Mouse (Mus musculus) heart, embryonic 11.5 days (tissue): Measurements from ENCODE around the gene Msi1. TPM values are rescaled to one million over a fixed set of nuclear protein-coding genes. Genes with fewer than 3 reads are reported as not detected.

Source experiments
- ATAC-seq: fragments of 200-750 bp; cut with Nextera tagmentation; replicated peaks from 2 replicates; pipeline ENCODE4 v1.8.0; 2017; ENCODE audit warnings: moderate library complexity; ENCODE audit not compliant: insufficient number of reproducible peaks, low FRiP score, low TSS enrichment
- H3K27ac ChIP-seq: fragments of 300-500 bp; sonication (generic); 2 replicates; pipeline ENCODE4 v1.5.1; 2014; ENCODE audit warnings: mild to moderate bottlenecking, low read depth, low read length
- H3K27me3 ChIP-seq: fragments of 300-500 bp; sonication (generic); 2 replicates; pipeline ENCODE4 v1.6.1; 2014; ENCODE audit warnings: mild to moderate bottlenecking, low read length, mixed read lengths; ENCODE audit not compliant: control insufficient read depth, insufficient read depth
- H3K36me3 ChIP-seq: fragments of 300-500 bp; sonication (generic); 2 replicates; pipeline ENCODE4 v1.6.1; 2014; ENCODE audit warnings: mild to moderate bottlenecking, low read length, moderate library complexity, mixed read lengths; ENCODE audit not compliant: control insufficient read depth, insufficient read depth
- H3K4me1 ChIP-seq: fragments of 300-500 bp; sonication (generic); 2 replicates; pipeline ENCODE4 v1.6.1; 2014; ENCODE audit warnings: low read length; ENCODE audit not compliant: control insufficient read depth, insufficient read depth
- H3K4me2 ChIP-seq: fragments of 300-500 bp; sonication (generic); 2 replicates; pipeline ENCODE4 v1.6.1; 2014; ENCODE audit warnings: mild to moderate bottlenecking, moderate library complexity
- H3K4me3 ChIP-seq: fragments of 300-500 bp; sonication (generic); 2 replicates; pipeline ENCODE4 v1.5.1; 2014; ENCODE audit warnings: low read depth, low read length
- H3K9ac ChIP-seq: fragments of 300-500 bp; sonication (generic); 2 replicates; pipeline ENCODE4 v1.6.1; 2014; ENCODE audit warnings: mild to moderate bottlenecking, low read depth, low read length, moderate library complexity
- H3K9me3 ChIP-seq: fragments of 300-500 bp; sonication (generic); replicated peaks from 2 replicates; pipeline ENCODE4 v1.6.1; 2016; ENCODE audit warnings: low read length; ENCODE audit not compliant: control insufficient read depth
- WGBS: fragments of 180-500 bp; shearing (Covaris S2); extraction: QIAGEN DNeasy Blood & Tissue Kit; methylation state at CpG from one replicate; pipeline ENCODE4 v1.1.7; 2014; ENCODE audit not compliant: insufficient replicate concordance; 5-methylcytosine and 5-hydroxymethylcytosine counted together
- polyA plus RNA-seq: library from polyadenylated mRNA; unstranded; fragments of >200 nt; fragmentation: Nextera tagmentation; extraction: Ambion mirVana; gene quantifications from 2 replicates; pipeline ENCODE4 v1.2.1, GENCODE M21; 2014

The Msi1 gene
- polyA plus RNA-seq, 1 experiment from 2014 or later, result 9.4 TPM

GRCm38 (mm10) chr5:115487942-115488580, 58.7 kb downstream of the Msi1 start:
- Histone ChIP-seq H3K4me3 (no peak overlapping the region), H3K9ac (no peak overlapping the region), H3K27me3 (0 out of 2 replicates have a peak, but pooled peaks cover 1% of the 10 kb centered on the region), H3K36me3 (no peaks in the 10 kb centered on the region), H3K27ac (peak overlapping the region; percentile 100; the same call in 1 of the 2 replicates), H3K9me3 (no peaks in the 10 kb centered on the region), H3K4me2 (no peak overlapping the region), H3K4me1 (peaks cover 14% of the 10 kb centered on the region)
- no peak for ATAC-seq
- 74% methylated on average over 9 of the region's 9 CpGs for WGBS

- peak overlapping the region; percentile 100 for H3K27ac ChIP-seq
- peaks cover 14% of the 10 kb centered on the region for H3K4me1 ChIP-seq
- H3K4me2 ChIP-seq, result peak overlapping the region; percentile 76
- no peaks in the 10 kb centered on the region for H3K36me3 ChIP-seq
- no peaks in the 10 kb centered on the region for H3K27me3 ChIP-seq
- WGBS, result under 1% methylated on average over 38 of the region's 39 CpGs
- H3K9me3 ChIP-seq, result no peaks in the 10 kb centered on the region
- peak; percentile 67 for ATAC-seq
- H3K4me3 ChIP-seq, result peak overlapping the region; percentile 38
- H3K9ac ChIP-seq, result peak overlapping the region; percentile 91
Observed at GRCm38 (mm10) chr5:115488841-115489698, 59.7 kb downstream of the Msi1 start.

- WGBS, result 0% methylated on average over 50 of the region's 50 CpGs
- ATAC-seq, result peak; percentile 81
Observed at GRCm38 (mm10) chr5:115489699-115490637, 60.6 kb downstream of the Msi1 start.

GRCm38 (mm10) chr5:115490638-115491000, 61.2 kb downstream of the Msi1 start:
- WGBS, result 15% methylated on average over 8 of the region's 8 CpGs
- no peak for ATAC-seq
- H3K27me3 ChIP-seq, result no peaks in the 10 kb centered on the region
- H3K4me2 ChIP-seq, result peak overlapping the region; percentile 33
- H3K9me3 ChIP-seq, result no peaks in the 10 kb centered on the region
- no peak overlapping the region; the same call in 1 of the 2 replicates for H3K27ac ChIP-seq
- no peaks in the 10 kb centered on the region for H3K36me3 ChIP-seq
- no peak overlapping the region for H3K4me3 ChIP-seq
- peaks cover 10% of the 10 kb centered on the region for H3K4me1 ChIP-seq
- no peak overlapping the region for H3K9ac ChIP-seq

More at GRCm38 (mm10) chr5:115489699-115490637, 60.6 kb downstream of the Msi1 start:
- Histone ChIP-seq H3K4me2 (peak overlapping the region; percentile 76), H3K27me3 (no peaks in the 10 kb centered on the region), H3K36me3 (no peaks in the 10 kb centered on the region), H3K9ac (peak overlapping the region; percentile 89), H3K27ac (peak overlapping the region; percentile 100), H3K4me3 (peak overlapping the region; percentile 37), H3K9me3 (no peaks in the 10 kb centered on the region), H3K4me1 (peaks cover 10% of the 10 kb centered on the region)

- Histone ChIP-seq H3K4me1 (peaks cover 10% of the 10 kb centered on the region), H3K27me3 (no peaks in the 10 kb centered on the region), H3K36me3 (no peaks in the 10 kb centered on the region), H3K27ac (no peak overlapping the region), H3K4me2 (peak overlapping the region; percentile 71), H3K4me3 (no peak overlapping the region), H3K9me3 (no peaks in the 10 kb centered on the region), H3K9ac (no peak overlapping the region)
- no peak for ATAC-seq
- WGBS, result 29% methylated on average over 5 of the region's 5 CpGs
Observed at GRCm38 (mm10) chr5:115491076-115491475, 61.7 kb downstream of the Msi1 start.

DNA sequence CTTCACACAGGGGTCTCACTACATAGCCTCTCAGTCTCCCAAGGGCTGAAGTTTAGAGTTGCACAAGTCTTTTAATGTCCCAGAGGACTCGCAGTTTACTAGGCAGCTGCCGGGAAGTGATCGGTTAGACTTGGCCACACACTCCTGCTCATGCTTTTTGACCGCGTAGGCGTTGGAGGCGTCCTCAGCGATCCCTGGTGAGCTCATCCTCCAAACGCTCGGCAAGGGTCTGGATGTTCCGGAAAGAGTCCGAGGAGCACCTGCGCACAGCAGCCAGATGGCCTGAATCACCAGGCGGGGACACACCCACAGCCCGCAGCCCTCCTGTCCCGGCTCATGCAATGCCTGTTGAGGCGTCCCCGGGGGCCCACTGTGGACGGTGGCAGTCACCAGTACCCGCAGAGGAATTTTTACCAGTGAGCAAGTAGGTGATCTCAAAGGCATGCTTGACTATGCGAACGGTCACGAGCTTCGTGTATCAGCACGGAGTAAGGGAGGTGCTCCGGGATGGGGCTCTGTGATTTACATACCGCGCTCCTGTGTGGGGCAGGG, 62.4 kb downstream of the Msi1 start:
- Histone ChIP-seq H3K4me2 (peak overlapping the region; percentile 71), H3K27ac (0 out of 2 replicates have a peak overlapping the region, but pooled peaks have one; percentile 3), H3K4me1 (peaks cover 10% of the 10 kb centered on the region), H3K27me3 (no peaks in the 10 kb centered on the region), H3K9me3 (no peaks in the 10 kb centered on the region), H3K9ac (peak overlapping the region; percentile 56; the same call in 1 of the 2 replicates), H3K4me3 (peak overlapping the region; percentile 34), H3K36me3 (no peaks in the 10 kb centered on the region)
- 4% methylated on average over 28 of the region's 28 CpGs for WGBS
- ATAC-seq, result no peak

- no peak overlapping the region for H3K4me3 ChIP-seq
- WGBS, result 71% methylated on average over 6 of the region's 6 CpGs
- H3K4me1 ChIP-seq, result peaks cover 10% of the 10 kb centered on the region
- H3K36me3 ChIP-seq, result no peaks in the 10 kb centered on the region
- H3K9ac ChIP-seq, result no peak overlapping the region
- no peaks in the 10 kb centered on the region for H3K27me3 ChIP-seq
- no peak for ATAC-seq
- H3K9me3 ChIP-seq, result no peaks in the 10 kb centered on the region
- no peak overlapping the region for H3K4me2 ChIP-seq
- H3K27ac ChIP-seq, result no peak overlapping the region
Observed at GRCm38 (mm10) chr5:115492711-115493335, 63.4 kb downstream of the Msi1 start.
